Mouse (Mus musculus) hindbrain, embryonic 11.5 days (tissue): ENCODE data around the gene Itsn1. TPM values are rescaled to one million over a fixed set of nuclear protein-coding genes. Genes with fewer than 3 reads are reported as not detected.

Experiments
- ATAC-seq: fragments of 200-750 bp; cut with Nextera tagmentation; 2 replicates; pipeline ENCODE4 v1.8.0; 2017; ENCODE audit warnings: mild to moderate bottlenecking, moderate TSS enrichment, moderate library complexity; ENCODE audit not compliant: low FRiP score
- DNase-seq: peaks from one replicate; pipeline ENCODE4 v3.0.0-alpha.2; 2015; ENCODE audit warnings: low spot score
- H3K27ac ChIP-seq: fragments of 300-500 bp; sonication (generic); 2 replicates; pipeline ENCODE4 v1.5.1; 2014; ENCODE audit warnings: mild to moderate bottlenecking, low read depth, low read length
- H3K27me3 ChIP-seq: fragments of 300-500 bp; sonication (generic); 2 replicates; pipeline ENCODE4 v1.6.1; 2014; ENCODE audit warnings: mild to moderate bottlenecking, low read length, moderate library complexity, mixed read lengths; ENCODE audit not compliant: control insufficient read depth, insufficient read depth
- H3K36me3 ChIP-seq: fragments of 300-500 bp; sonication (generic); 2 replicates; pipeline ENCODE4 v1.6.1; 2014; ENCODE audit warnings: mild to moderate bottlenecking, low read length, moderate library complexity, mixed read lengths; ENCODE audit not compliant: control insufficient read depth, insufficient read depth
- H3K4me1 ChIP-seq: fragments of 300-500 bp; sonication (generic); replicated peaks from 2 replicates; pipeline ENCODE4 v1.6.1; 2014; ENCODE audit warnings: low read length, mixed read lengths; ENCODE audit not compliant: control insufficient read depth, insufficient read depth
- H3K4me2 ChIP-seq: fragments of 300-500 bp; sonication (generic); replicated peaks from 2 replicates; pipeline ENCODE4 v1.6.1; 2014; ENCODE audit warnings: mild to moderate bottlenecking, low read depth, low read length
- H3K4me3 ChIP-seq: fragments of 300-500 bp; sonication (generic); 2 replicates; pipeline ENCODE4 v1.5.1; 2014; ENCODE audit warnings: low read depth, low read length
- H3K9ac ChIP-seq: fragments of 300-500 bp; sonication (generic); 2 replicates; pipeline ENCODE4 v1.6.1; 2014; ENCODE audit warnings: low read depth, low read length
- H3K9me3 ChIP-seq: fragments of 300-500 bp; sonication (generic); 2 replicates; pipeline ENCODE4 v1.6.1; 2016; ENCODE audit warnings: low read length; ENCODE audit not compliant: control insufficient read depth
- WGBS: fragments of 180-500 bp; shearing (Covaris S2); extraction: QIAGEN DNeasy Blood & Tissue Kit; methylation state at CpG from one replicate; pipeline ENCODE4 v1.1.7; 2014; 5-methylcytosine and 5-hydroxymethylcytosine counted together
- polyA plus RNA-seq: library from polyadenylated mRNA; unstranded; fragments of >200 nt; fragmentation: Nextera tagmentation; extraction: Ambion mirVana; gene quantifications from 2 replicates; pipeline ENCODE4 v1.2.1, GENCODE M21; 2014

Itsn1 gene
- polyA plus RNA-seq, 1 experiment from 2014 or later, result 61.1 TPM

DNA sequence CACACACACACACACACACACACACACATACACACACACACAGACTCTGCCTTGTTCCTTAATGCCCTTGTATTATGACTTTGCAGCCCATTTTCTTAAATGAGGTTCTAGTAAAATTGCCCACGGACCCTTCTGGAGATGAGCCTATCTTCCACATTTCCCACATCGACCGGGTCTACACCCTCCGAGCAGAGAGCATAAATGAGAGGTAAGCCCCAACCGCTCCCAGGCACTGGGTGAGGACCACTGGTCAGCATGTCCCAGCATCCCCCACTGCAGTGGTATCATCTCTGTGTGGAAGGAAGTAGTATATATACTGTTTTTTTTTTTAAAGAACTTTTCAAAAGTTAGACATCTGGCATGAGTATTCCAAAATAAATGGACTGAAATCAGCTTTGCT lies 177.6 kb downstream of the Itsn1 start:
- ATAC-seq (no peak), DNase-seq (no peak)
- no peak overlapping the region for H3K4me3 ChIP-seq
- H3K4me2 ChIP-seq, result no peak overlapping the region
- H3K27ac ChIP-seq, result no peak overlapping the region
- H3K27me3 ChIP-seq, result no peaks in the 10 kb centered on the region
- H3K9ac ChIP-seq, result no peak overlapping the region
- H3K36me3 ChIP-seq, result no peaks in the 10 kb centered on the region
- whole genome bisulfite sequencing, result 93% methylated on average over 5 of the region's 5 CpGs
- H3K9me3 ChIP-seq, result no peaks in the 10 kb centered on the region
- H3K4me1 ChIP-seq, result no peaks in the 10 kb centered on the region

DNA sequence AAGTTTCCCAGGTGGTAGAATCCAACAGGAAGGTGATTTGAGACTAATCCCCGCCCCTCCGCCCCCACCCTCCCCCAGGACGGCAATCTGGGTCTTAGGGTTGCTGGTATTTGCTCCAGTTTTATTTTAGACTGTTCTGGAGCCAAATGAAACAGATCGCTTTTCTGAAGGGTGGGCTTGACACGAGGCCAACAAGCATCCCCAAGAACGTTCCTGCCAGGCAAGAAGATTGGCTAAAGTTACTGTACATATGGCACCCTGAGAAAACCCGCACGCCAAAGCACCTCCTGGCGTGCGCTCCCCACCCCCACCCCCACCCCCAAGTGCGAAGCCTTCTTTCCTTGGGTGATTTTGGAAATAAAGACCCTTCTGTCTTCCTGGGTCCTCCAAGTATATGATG lies 178.1 kb downstream of the Itsn1 start:
- Histone ChIP-seq H3K4me1 (no peaks in the 10 kb centered on the region), H3K4me3 (no peak overlapping the region), H3K9me3 (no peaks in the 10 kb centered on the region), H3K27me3 (no peaks in the 10 kb centered on the region), H3K4me2 (no peak overlapping the region), H3K36me3 (no peaks in the 10 kb centered on the region), H3K27ac (no peak overlapping the region), H3K9ac (no peak overlapping the region)
- 83% methylated on average over 11 of the region's 11 CpGs for WGBS
- no peak for ATAC-seq
- DNase-seq, result no peak

DNA sequence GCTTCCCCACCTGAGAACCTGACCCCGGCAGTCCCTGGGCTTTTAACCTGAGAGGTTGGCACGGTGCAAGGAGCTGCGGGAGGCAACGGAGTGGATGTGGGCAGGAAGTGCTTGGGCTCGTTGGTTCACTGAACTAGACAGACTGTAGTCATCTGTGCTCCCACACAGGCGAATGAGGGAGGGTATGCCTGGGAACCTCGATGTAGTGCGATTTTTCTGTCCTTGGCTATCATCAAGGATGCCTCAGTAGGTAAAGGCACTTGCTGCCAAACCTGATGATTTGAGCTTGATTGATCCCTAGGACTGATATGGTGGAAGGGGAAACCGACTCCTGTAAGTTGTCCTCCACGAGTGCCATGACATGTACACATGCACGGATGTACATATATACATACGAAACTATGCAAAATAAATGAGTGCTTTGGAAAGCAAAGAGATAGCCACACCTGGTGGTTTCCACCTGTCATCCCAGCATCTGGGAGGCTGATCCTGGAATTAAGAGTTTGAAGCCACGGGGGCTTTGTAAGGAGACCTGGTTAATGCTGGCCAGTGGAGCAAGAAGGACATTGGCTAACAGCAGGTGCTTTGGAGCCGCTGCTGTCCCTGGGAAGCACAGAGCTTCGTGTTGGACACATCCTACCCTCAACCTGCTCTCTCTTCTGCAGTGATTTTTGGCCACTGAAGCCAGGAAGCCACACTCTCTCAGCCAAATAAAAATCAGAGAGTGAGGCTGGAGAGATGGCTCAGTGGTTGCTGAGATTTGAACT lies 180.7 kb downstream of the Itsn1 start:
- 88% methylated on average over 15 of the region's 15 CpGs for WGBS
- H3K9me3 ChIP-seq, result no peaks in the 10 kb centered on the region
- no peaks in the 10 kb centered on the region for H3K27me3 ChIP-seq
- no peaks in the 10 kb centered on the region for H3K4me1 ChIP-seq
- H3K36me3 ChIP-seq, result no peaks in the 10 kb centered on the region
- no peak overlapping the region for H3K27ac ChIP-seq
- H3K4me3 ChIP-seq, result no peak overlapping the region
- ATAC-seq (no peak), DNase-seq (no peak)
- no peak overlapping the region for H3K9ac ChIP-seq
- H3K4me2 ChIP-seq, result no peak overlapping the region

DNA sequence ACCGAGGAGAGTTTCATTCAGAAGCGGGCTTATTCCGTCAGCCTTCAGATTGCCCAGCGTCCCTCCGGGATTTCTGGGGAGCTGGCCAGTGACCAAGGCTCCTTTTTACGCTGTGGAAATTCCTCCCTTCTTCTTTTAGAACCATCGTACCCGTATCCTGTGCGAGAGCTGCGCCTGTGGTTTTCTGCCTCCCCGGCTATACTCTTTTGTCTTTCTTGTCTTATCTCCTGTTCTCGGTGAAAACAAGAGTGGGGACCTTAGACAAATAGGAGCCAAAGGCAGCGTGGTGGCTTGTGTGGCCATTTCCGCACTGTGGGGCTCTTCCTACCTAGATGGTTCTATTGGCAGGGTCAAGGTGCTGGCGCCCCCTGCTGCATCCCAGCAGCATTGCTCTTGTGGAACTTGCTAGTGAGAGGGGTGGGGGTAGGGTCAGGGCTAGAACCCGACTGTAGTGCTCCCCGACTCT lies 188.6 kb downstream of the Itsn1 start:
- no peaks in the 10 kb centered on the region for H3K36me3 ChIP-seq
- peak; percentile 64 for ATAC-seq
- no peak overlapping the region for H3K9ac ChIP-seq
- DNase-seq, result peak; percentile 89
- peak overlapping the region; percentile 6; the same call in 1 of the 2 replicates for H3K4me2 ChIP-seq
- no peaks in the 10 kb centered on the region for H3K4me1 ChIP-seq
- WGBS, result 34% methylated on average over 17 of the region's 17 CpGs
- no peak overlapping the region for H3K27ac ChIP-seq
- no peaks in the 10 kb centered on the region for H3K27me3 ChIP-seq
- H3K9me3 ChIP-seq, result no peaks in the 10 kb centered on the region
- no peak overlapping the region for H3K4me3 ChIP-seq

DNA sequence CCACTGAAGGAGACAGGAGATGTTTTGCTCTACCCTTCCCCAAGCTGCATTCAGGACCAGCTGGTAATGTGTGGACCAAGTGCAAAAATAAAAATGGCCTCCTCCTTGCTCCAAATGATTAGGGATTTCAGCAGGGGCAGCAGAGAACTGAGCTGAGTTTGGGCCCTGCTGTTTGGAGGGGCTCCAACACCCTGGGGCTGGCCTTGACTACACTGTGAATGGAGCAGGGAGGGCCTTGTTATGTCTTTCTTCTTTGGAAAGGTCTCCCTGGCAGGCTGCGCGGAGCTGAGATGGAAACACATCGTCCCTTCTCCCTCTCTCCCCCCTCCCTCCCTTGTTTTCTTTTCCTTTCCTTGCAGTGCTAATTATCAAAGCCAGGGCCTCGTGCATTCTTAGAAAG lies 189.4 kb downstream of the Itsn1 start:
- no peak overlapping the region for H3K4me3 ChIP-seq
- no peak overlapping the region for H3K9ac ChIP-seq
- no peak overlapping the region for H3K27ac ChIP-seq
- WGBS, result 74% methylated on average over 4 of the region's 4 CpGs
- no peak overlapping the region for H3K4me2 ChIP-seq
- H3K36me3 ChIP-seq, result no peaks in the 10 kb centered on the region
- DNase-seq, result no peak
- ATAC-seq, result no peak
- H3K4me1 ChIP-seq, result no peaks in the 10 kb centered on the region
- no peaks in the 10 kb centered on the region for H3K9me3 ChIP-seq
- no peaks in the 10 kb centered on the region for H3K27me3 ChIP-seq

DNA sequence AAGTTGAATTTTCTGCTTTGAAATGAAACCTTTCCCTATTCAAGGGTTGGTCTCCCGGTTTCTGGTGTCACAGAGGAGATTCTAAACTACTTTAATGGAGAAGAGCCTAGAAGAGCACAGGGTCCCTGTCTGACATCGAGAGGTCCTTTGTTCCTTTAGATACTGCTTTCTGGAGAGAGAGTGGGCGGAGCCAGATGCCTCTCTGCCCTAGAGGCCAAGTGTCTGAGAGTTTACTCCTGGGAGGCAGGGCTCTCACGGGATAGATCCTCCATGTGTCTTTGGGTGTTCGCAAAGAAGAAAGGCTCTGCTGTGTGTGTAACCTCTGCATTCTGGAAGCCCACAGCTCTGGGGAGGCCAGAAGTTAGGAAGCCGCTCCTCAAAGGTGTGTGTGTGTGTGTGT lies 190.0 kb downstream of the Itsn1 start:
- H3K4me3 ChIP-seq, result no peak overlapping the region
- no peaks in the 10 kb centered on the region for H3K27me3 ChIP-seq
- DNase-seq, result no peak
- no peak overlapping the region for H3K9ac ChIP-seq
- no peak overlapping the region for H3K27ac ChIP-seq
- no peaks in the 10 kb centered on the region for H3K4me1 ChIP-seq
- WGBS, result 54% methylated on average over 6 of the region's 6 CpGs
- H3K36me3 ChIP-seq, result peaks cover 3% of the 10 kb centered on the region; the same call in 1 of the 2 replicates
- no peak overlapping the region for H3K4me2 ChIP-seq
- no peak for ATAC-seq
- H3K9me3 ChIP-seq, result no peaks in the 10 kb centered on the region

DNA sequence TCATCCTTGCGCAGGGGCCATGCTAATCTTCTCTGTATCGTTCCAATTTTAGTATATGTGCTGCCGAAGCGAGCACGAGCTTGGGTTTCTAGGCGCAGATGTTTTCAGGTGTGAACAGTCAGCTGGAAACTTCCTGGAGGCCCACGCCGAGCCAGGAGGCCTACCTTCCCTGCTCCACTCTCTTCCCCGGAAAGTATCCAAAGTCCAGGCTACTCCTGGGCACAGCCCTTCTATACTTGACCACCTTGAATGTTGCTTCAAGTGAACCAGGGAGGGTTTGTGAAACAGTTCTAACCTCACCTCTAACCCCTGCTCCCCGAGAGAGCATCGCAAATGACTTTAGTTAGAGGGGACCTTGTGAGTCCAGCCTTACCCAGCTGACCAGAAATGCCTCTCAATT lies 192.3 kb downstream of the Itsn1 start:
- WGBS, result 90% methylated on average over 11 of the region's 11 CpGs
- DNase-seq, result no peak
- H3K27ac ChIP-seq, result no peak overlapping the region

DNA sequence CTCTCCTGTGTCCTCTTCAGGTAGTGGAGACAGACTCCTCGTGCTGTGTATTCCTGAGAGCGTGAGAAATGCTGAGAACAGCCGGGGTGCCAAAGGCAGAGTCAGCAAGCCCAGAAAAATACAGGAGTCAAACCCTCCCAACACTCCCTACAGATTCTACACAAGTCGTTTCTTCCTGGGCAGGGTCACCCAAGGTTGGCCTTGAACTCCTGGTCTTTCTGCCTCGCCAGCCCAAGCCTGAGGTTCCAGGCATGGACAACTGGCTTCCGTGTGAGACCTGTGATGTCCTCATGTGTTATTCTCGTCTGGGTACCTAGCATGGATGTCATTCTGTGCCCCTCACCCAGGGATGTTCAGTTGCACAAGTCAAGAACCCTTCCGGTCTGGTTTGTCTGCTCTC lies 193.9 kb downstream of the Itsn1 start:
- 89% methylated on average over 8 of the region's 8 CpGs for WGBS
- Histone ChIP-seq H3K9ac (no peak overlapping the region), H3K36me3 (peaks cover 17% of the 10 kb centered on the region; the same call in 1 of the 2 replicates), H3K4me1 (no peaks in the 10 kb centered on the region), H3K4me2 (no peak overlapping the region), H3K9me3 (no peaks in the 10 kb centered on the region), H3K27me3 (no peaks in the 10 kb centered on the region), H3K4me3 (no peak overlapping the region), H3K27ac (no peak overlapping the region)
- DNase-seq (no peak), ATAC-seq (no peak)

More for the DNA sequence above, 192.3 kb downstream of the Itsn1 start:
- H3K4me3 ChIP-seq, result no peak overlapping the region
- no peak overlapping the region for H3K4me2 ChIP-seq
- H3K4me1 ChIP-seq, result no peaks in the 10 kb centered on the region
- H3K27me3 ChIP-seq, result no peaks in the 10 kb centered on the region
- no peak overlapping the region for H3K9ac ChIP-seq
- no peaks in the 10 kb centered on the region for H3K9me3 ChIP-seq
- ATAC-seq, result no peak
- peaks cover 17% of the 10 kb centered on the region; the same call in 1 of the 2 replicates for H3K36me3 ChIP-seq

DNA sequence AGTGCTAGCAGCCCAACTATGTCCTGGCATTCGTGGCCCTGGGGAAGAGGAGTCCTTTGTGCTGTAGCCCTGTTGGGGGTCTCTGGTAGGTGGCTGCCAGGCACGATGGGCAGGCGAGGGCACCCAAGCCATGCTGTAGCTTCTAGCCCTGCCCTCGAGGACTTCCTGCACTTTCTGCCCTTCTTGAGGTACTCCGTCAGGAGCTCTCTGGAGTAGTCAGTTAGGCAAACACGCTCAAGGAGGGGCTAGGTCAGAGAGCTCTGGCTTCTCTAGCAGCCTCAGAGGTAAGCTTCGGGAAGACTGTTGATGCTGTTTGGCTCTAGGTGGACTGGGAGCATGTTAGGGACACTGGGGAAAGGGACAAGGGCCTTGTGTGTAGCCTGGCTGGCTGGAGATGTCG lies 195.3 kb downstream of the Itsn1 start:
- Histone ChIP-seq H3K27ac (no peak overlapping the region), H3K4me1 (no peaks in the 10 kb centered on the region), H3K9ac (no peak overlapping the region), H3K4me2 (no peak overlapping the region), H3K4me3 (no peak overlapping the region), H3K9me3 (no peaks in the 10 kb centered on the region), H3K27me3 (no peaks in the 10 kb centered on the region), H3K36me3 (peaks cover 22% of the 10 kb centered on the region; the same call in 1 of the 2 replicates)
- 95% methylated on average over 8 of the region's 8 CpGs for WGBS
- no peak for DNase-seq
- ATAC-seq, result no peak
